Mouse (Mus musculus): ENCODE results near the gene Olfr1250. TPM values are rescaled to one million over a fixed set of nuclear protein-coding genes. Genes with fewer than 3 reads are reported as not detected.

The Olfr1250 gene
- not detected in 4 replicates for total RNA-seq (2023)

DNA sequence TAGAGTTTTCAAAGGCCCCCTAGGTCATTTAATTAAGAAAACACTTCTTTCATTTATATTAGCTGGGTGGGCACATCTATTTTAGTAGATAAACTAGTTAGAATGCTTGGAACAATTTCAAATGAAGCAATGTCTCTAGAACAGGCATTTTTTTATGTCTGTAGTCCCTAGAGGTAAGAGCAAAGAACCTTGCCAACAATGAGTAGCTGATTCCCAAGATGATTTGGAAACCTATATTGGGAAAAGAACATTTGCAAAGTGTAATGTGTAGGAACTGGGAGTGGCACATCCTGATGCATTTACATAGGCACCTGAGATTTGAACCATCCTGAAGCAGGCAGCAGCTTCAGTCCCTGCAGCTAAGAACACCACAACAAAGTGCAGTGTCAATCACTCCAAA, at the start of gene Olfr1250:
Gene Olfr1250, minus strand, starts transcription at position 101 of the 400 bp plus-strand sequence.

DNA sequence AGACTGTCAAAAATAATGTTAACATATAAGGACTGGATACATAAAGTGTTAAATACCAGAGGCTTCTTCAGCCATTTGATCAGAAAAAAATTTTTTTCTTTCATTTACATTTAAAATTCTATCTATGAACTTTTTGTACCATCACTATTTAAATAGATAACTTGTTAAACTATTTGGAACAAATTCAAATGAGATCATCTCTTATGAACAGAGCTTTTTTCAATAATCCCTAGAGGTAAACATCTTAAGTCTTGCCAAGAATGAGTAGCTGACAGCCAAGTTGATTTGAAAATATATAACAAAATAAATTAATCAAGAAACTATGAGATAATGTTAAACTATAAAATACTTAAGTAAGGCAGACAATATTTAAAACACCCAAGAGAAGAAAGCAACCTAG, 10.6 kb upstream of the Olfr1250 start, which contains the start of gene Olfr1251:
Gene Olfr1251, minus strand, starts transcription at position 101 of the 400 bp plus-strand sequence.

DNA sequence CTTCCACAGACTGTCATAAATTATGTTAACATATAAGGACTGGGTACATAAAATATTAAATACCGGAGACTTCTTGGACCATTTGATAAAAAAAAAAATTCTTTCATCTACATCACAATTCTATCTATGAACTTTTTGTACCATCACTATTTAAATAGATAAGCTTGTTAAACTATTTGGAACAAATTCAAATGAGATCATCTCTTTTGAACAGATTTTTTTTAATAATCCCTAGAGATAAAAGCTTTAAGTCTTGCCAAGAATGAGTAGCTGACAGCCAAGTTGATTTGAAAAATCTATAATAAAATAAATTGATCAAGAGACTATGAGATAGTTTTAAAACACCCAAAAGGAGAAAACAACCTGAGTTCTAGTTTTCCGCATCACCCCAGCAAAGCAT, 26.4 kb downstream of the Olfr1250 start, which contains the start of gene Olfr1249:
Gene Olfr1249, minus strand, starts transcription at position 101 of the 400 bp plus-strand sequence.

DNA sequence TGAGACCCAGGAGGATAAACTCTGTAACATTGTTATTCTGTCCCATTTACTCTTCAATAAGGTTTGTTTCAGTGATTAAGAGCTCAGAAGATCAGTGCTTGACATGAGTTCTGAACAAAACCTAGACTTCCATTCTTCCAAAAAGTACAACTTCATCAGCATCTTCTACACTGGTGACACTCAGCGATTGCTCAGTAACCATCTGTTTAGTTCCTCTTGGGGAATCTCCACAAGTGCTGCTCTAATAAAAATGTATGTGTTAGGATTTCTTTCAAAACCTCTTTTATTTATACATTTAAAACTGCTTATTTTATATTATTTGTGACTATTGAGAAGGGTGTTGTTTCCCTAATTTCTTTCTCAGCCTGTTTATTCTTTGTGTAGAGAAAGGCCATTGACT, 43.1 kb downstream of the Olfr1250 start, which contains the start of gene Olfr1248:
Gene Olfr1248, minus strand, starts transcription at position 101 of the 400 bp plus-strand sequence.

DNA sequence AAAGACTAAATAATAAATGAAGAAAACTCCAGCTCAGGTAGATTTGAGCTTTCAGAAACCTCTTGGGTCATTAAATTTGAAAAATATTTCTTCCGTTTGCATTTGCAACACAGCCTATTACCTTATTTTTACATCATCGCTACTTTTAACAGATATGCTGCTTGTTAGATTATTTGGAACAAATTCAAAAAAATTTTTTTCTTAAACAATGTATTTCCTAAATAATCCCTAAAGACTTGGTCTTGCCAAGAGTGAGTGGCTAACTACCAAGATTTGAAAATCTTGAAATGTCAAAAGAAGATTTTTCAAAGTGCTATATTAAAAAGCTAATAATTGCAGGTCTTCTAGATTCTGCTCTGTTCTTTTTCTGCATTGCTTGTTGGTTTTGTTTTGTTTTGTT, 47.2 kb downstream of the Olfr1250 start, which contains the start of gene Olfr1247:
Gene Olfr1247, minus strand, starts transcription at position 101 of the 400 bp plus-strand sequence.

Other genes with a start within 250 kb of the Olfr1250 start
- gene Olfr1239, start 241.1 kb downstream of the Olfr1250 start, total RNA-seq (2023): not detected in 4 replicates
- gene Olfr1240, start 218.5 kb downstream of the Olfr1250 start, total RNA-seq (2023): not detected in 4 replicates
- gene Olfr1241, start 174.3 kb downstream of the Olfr1250 start, total RNA-seq (2023): not detected in 4 replicates
- not detected in 4 replicates for gene Olfr1242, start 163.1 kb downstream of the Olfr1250 start, total RNA-seq (2023)
- gene Olfr1243, start 130.0 kb downstream of the Olfr1250 start, total RNA-seq (2023): not detected in 4 replicates
- not detected in 4 replicates for gene Olfr1245, start 83.0 kb downstream of the Olfr1250 start, total RNA-seq (2023)
- not detected in 4 replicates for gene Olfr1246, start 68.3 kb downstream of the Olfr1250 start, total RNA-seq (2023)
- gene Olfr1247, start 47.3 kb downstream of the Olfr1250 start, total RNA-seq (2023): 0.14 to 0.15 TPM (median 0.15 TPM) in 3 of 4 replicates, not detected in the other
- gene Olfr1248, start 43.2 kb downstream of the Olfr1250 start, total RNA-seq (2023): not detected in 4 replicates
- not detected in 4 replicates for gene Olfr1249, start 26.5 kb downstream of the Olfr1250 start, total RNA-seq (2023)
- gene Olfr1251, start 10.5 kb upstream of the Olfr1250 start, total RNA-seq (2023): not detected in 4 replicates
- not detected in 4 replicates for gene Olfr1252, start 63.5 kb upstream of the Olfr1250 start, total RNA-seq (2023)
- not detected in 4 replicates for gene Olfr1253, start 95.6 kb upstream of the Olfr1250 start, total RNA-seq (2023)
- not detected in 4 replicates for gene Olfr1254, start 132.2 kb upstream of the Olfr1250 start, total RNA-seq (2023)
- not detected in 4 replicates for gene Olfr1255, start 150.6 kb upstream of the Olfr1250 start, total RNA-seq (2023)
- gene Olfr1256, start 180.1 kb upstream of the Olfr1250 start, total RNA-seq (2023): not detected in 4 replicates
- not detected in 4 replicates for gene Olfr48, start 186.7 kb upstream of the Olfr1250 start, total RNA-seq (2023)
- not detected in 4 replicates for gene Olfr1257, start 217.0 kb upstream of the Olfr1250 start, total RNA-seq (2023)